Mouse (Mus musculus): ENCODE measurements around the gene Skp1a. TPM values are rescaled to one million over a fixed set of nuclear protein-coding genes. Genes with fewer than 3 reads are reported as not detected.

Skp1a gene
- polyA plus RNA-seq, 1 experiment: 324 TPM

DNA sequence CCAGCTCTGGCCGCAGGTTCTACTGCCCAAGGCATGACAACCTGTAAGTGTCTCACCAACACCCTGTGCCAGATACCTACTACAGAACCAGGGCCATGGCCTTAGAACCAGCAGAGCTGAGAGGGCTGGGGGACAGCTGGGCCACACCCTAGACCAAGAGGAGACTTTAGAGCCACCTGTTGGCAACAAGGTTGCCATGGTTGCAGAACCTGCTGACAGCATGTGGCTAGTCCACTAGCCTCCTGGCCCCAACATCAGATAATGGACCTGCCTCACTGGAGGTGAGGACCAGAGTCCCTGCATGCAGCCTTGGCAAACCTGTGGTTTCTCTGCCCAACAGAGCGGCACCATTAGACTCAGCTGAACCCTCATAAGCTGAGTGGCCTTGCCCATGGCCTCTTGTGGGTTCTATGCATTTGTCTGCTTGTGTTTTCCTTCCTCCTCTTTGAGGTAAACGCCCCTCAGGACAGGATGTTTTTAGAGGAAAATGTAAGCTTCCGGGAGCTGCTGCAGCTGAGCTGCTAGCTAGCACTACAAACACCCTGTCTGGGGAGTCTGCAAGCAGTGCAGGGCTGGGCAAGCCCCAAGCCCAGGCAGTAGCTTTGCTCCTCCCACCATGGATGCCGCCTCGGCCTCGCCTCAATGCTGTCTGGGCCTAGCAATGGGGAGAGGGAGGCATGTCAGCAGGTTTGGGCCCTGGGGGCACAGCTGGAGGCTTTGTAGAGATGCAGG lies 36.5 kb downstream of the Skp1a start:
- no peak for TF ChIP-seq POLR2A (IDR thresholded peaks at IDR 0.05; ENCODE audit: borderline replicate concordance, insufficient read depth, low read length)
- no peak for TF ChIP-seq CTCF (IDR thresholded peaks at IDR 0.05; ENCODE audit: borderline replicate concordance, insufficient read depth, low read depth, low read length)
- no peak for DNase-seq
- 78% methylated on average over 7 of the region's 7 CpGs for WGBS
- H3K27ac ChIP-seq (ENCODE audit: insufficient read depth, low read length): no peak overlapping the region
- H3K27me3 ChIP-seq (ENCODE audit: control insufficient read depth, insufficient read depth, low read length): no peaks in the 10 kb centered on the region
- peaks cover 13% of the 10 kb centered on the region for H3K4me1 ChIP-seq (ENCODE audit: control insufficient read depth, insufficient read depth, low read length)
- H3K4me3 ChIP-seq (replicated peaks; ENCODE audit: insufficient read depth, low read depth, low read length): no peak overlapping the region

DNA sequence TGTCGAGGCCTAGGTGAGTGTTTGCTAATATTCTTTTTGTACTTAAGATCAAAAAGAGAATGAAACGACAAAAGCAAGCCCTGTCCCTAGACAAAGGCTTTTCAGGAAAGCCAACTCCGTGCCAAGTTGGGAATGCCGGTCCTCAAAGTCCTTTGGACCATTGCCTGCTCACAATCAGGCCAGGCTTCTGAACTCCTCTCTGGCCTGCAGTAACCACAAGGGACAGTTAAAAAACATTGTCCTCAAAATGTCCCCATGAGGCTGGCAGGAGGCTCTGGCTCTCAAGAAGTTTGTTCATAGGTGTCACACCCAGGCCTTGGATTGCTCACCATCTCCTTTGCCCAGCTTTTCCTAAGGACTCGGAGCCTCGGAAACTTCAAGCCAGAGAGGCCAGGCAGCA lies 38.0 kb downstream of the Skp1a start:
- H3K27me3 ChIP-seq (ENCODE audit: control insufficient read depth, insufficient read depth, low read length): no peaks in the 10 kb centered on the region
- 56% methylated on average over 6 of the region's 6 CpGs for WGBS
- H3K4me3 ChIP-seq (replicated peaks; ENCODE audit: insufficient read depth, low read depth, low read length): no peak overlapping the region
- no peak for DNase-seq
- H3K27ac ChIP-seq (ENCODE audit: insufficient read depth, low read length): no peak overlapping the region
- no peak for TF ChIP-seq POLR2A (IDR thresholded peaks at IDR 0.05; ENCODE audit: borderline replicate concordance, insufficient read depth, low read length)
- no peak for TF ChIP-seq CTCF (IDR thresholded peaks at IDR 0.05; ENCODE audit: borderline replicate concordance, insufficient read depth, low read depth, low read length)
- peaks cover 13% of the 10 kb centered on the region for H3K4me1 ChIP-seq (ENCODE audit: control insufficient read depth, insufficient read depth, low read length)

DNA sequence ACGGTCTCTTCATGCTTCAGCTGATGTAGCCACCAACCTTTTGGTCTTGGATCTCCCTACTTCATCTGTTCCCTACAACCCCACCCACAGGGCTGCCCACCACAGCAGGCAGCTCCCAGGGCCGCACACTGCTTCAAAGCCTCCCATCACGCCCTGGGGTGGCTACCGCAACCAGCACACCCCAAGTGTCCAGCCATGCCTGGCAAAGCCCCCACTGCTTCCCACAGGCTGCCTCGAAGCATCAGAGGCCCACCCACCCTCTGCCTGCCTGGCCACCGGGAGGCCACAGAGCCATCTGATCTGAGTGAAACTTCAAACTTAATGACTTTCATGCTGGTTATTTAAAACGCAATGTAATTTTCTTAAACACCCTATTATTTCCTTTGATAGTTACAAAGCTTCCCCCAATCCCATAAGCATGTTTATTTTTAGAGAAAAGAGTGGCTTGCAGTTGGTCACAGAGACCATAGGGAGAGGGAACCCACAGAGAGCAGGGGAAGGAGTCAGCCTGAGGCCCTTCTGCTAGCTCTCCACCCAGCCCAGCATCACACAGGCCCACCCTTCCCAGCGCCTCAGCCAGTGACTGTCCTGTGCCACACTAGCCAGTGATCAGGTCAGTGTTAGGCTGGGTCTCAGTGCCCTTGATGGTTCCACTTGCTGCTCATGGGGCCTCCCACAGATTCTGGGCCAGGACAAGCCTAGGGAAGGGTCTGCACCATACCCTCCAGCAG lies 40.1 kb downstream of the Skp1a start:
- Histone ChIP-seq H3K4me1 (ENCODE audit: control insufficient read depth, insufficient read depth, low read length) (peaks cover 9% of the 10 kb centered on the region), H3K27me3 (ENCODE audit: control insufficient read depth, insufficient read depth, low read length) (no peaks in the 10 kb centered on the region), H3K27ac (ENCODE audit: insufficient read depth, low read length) (no peak overlapping the region), H3K4me3 (replicated peaks; ENCODE audit: insufficient read depth, low read depth, low read length) (no peak overlapping the region)
- 89% methylated on average over 8 of the region's 8 CpGs for WGBS
- no peak for DNase-seq
- TF ChIP-seq POLR2A (IDR thresholded peaks at IDR 0.05; ENCODE audit: borderline replicate concordance, insufficient read depth, low read length): no peak
- TF ChIP-seq CTCF (IDR thresholded peaks at IDR 0.05; ENCODE audit: borderline replicate concordance, insufficient read depth, low read depth, low read length): no peak

DNA sequence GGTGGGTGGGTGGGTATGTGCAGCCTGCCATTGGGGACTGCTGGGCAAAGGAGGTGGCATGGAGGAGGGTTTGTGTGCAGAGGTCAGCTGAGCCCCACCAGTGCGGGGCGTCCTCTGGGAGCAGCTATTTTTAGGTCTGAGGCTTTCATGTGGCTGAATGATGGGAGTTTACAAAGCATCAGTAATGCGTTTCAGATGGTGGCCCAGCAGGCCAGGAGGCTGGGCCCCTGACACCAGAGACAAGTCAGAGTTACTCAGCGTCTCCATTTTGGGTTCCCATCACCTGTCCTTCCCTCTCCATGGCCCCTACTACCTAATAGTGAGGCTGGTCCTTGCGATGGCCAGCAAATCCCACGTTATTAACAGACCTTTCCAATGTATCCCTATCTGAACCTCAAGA lies 40.8 kb downstream of the Skp1a start:
- H3K4me1 ChIP-seq (ENCODE audit: control insufficient read depth, insufficient read depth, low read length): peaks cover 9% of the 10 kb centered on the region
- WGBS: 49% methylated on average over 6 of the region's 6 CpGs
- TF ChIP-seq CTCF (IDR thresholded peaks at IDR 0.05; ENCODE audit: borderline replicate concordance, insufficient read depth, low read depth, low read length): no peak
- H3K27me3 ChIP-seq (ENCODE audit: control insufficient read depth, insufficient read depth, low read length): no peaks in the 10 kb centered on the region
- no peak for DNase-seq
- no peak overlapping the region for H3K27ac ChIP-seq (ENCODE audit: insufficient read depth, low read length)
- no peak overlapping the region for H3K4me3 ChIP-seq (replicated peaks; ENCODE audit: insufficient read depth, low read depth, low read length)

DNA sequence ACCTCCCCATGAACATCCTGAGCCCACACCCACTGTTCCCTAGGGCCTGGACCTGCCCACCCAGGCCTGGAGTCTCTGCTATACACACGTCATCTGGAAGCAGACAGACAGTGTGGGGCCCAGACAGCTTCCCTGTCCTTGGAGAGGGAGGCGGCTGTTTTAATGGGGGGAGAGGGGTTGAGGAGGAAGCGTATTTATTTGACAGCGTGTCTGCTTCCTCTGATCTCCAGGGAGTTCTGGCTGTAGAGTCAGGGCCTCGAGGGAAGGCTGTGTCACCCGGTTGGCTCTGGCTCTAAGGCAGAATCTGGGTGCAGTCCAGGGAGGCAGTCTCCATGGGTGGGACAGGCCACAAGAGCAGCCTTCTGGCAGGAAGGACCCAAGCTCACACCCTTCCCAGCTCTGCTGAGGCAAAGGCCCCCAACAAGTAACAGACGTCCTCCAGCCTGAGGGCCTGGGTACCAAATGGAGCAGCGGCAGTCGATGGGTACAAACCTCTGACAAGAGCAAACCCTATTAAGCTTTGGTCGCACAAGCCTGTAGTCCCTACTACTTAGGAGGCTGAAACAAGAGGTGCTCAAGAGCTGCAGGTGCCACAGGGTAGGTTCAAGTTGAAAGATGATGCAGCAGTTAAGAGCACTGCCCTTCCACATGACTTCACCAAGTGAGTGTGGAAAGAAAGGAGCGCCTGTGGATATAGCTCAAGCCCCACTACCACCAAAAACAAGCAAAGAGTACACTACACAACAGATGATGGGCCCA lies 41.6 kb downstream of the Skp1a start:
- Histone ChIP-seq H3K4me3 (replicated peaks; ENCODE audit: insufficient read depth, low read depth, low read length) (no peak overlapping the region), H3K4me1 (ENCODE audit: control insufficient read depth, insufficient read depth, low read length) (peaks cover 9% of the 10 kb centered on the region), H3K27ac (ENCODE audit: insufficient read depth, low read length) (no peak overlapping the region), H3K27me3 (ENCODE audit: control insufficient read depth, insufficient read depth, low read length) (no peaks in the 10 kb centered on the region)
- 76% methylated on average over 11 of the region's 11 CpGs for WGBS
- no peak for DNase-seq
- TF ChIP-seq CTCF (IDR thresholded peaks at IDR 0.05; ENCODE audit: borderline replicate concordance, insufficient read depth, low read depth, low read length): no peak
- TF ChIP-seq POLR2A (IDR thresholded peaks at IDR 0.05; ENCODE audit: borderline replicate concordance, insufficient read depth, low read length): no peak

DNA sequence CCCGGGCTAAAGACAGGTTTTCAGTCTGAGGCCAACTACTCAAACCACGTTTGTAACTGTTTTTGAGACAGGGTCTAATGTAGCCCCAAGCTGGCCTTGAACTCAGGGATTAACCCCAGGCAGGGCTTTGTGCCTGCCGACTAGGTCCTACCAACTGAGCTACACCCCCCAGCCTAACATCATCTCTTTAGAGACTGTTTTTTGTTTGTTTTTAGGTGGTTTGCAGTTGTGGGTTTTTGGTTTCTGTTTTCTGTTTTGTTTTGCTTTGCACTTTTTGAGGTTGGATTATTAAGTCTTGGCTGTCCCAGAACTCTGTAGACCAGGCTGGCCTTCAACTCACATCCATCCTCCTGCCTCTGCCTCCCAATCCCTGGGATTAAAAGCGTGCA lies 42.1 kb downstream of the Skp1a start:
- no peak overlapping the region for H3K27ac ChIP-seq (ENCODE audit: insufficient read depth, low read length)
- peaks cover 9% of the 10 kb centered on the region for H3K4me1 ChIP-seq (ENCODE audit: control insufficient read depth, insufficient read depth, low read length)
- no peaks in the 10 kb centered on the region for H3K27me3 ChIP-seq (ENCODE audit: control insufficient read depth, insufficient read depth, low read length)
- DNase-seq: no peak
- no peak for TF ChIP-seq CTCF (IDR thresholded peaks at IDR 0.05; ENCODE audit: borderline replicate concordance, insufficient read depth, low read depth, low read length)
- TF ChIP-seq POLR2A (IDR thresholded peaks at IDR 0.05; ENCODE audit: borderline replicate concordance, insufficient read depth, low read length): no peak
- H3K4me3 ChIP-seq (replicated peaks; ENCODE audit: insufficient read depth, low read depth, low read length): no peak overlapping the region
- 91% methylated on average over 4 of the region's 4 CpGs for WGBS

DNA sequence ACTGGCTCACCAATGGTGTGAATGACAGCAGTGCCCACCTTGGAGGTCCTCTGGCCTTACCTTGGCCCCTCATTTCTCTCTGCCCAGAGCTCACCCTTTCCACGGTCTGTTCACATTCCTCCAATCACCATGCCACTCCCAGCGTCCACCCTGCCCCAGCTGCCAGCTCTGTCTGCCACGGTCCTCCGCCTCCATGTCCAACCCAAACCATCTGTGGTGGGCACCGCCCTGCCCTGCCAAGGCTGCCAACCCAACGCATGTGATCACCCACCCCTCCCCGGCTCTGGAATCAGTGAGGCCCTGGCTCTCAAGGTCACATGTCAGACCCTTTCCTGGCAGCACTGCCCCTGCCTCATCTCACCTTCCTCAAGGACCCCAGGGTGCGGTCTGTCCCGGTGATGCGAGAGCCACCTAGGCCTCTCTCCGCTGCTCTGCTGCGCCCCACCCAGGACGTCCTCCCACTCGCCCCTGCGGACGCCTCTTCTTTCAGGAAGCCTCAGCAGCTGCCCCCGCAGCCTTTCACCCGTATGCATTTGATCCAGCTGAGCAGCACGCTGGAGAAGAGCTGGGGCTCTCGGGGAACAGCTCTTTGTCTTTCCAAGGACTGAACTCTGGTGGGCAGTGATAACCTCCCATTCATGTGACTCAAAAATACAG lies 42.8 kb downstream of the Skp1a start:
- H3K4me3 ChIP-seq (replicated peaks; ENCODE audit: insufficient read depth, low read depth, low read length): no peak overlapping the region
- no peaks in the 10 kb centered on the region for H3K27me3 ChIP-seq (ENCODE audit: control insufficient read depth, insufficient read depth, low read length)
- TF ChIP-seq POLR2A (IDR thresholded peaks at IDR 0.05; ENCODE audit: borderline replicate concordance, insufficient read depth, low read length) (no peak), CTCF (IDR thresholded peaks at IDR 0.05; ENCODE audit: borderline replicate concordance, insufficient read depth, low read depth, low read length) (no peak)
- 56% methylated on average over 20 of the region's 20 CpGs for WGBS
- H3K27ac ChIP-seq (ENCODE audit: insufficient read depth, low read length): no peak overlapping the region
- DNase-seq: no peak
- peaks cover 9% of the 10 kb centered on the region for H3K4me1 ChIP-seq (ENCODE audit: control insufficient read depth, insufficient read depth, low read length)

Data from cerebellum, adult 2 months (tissue).